Mouse (Mus musculus) CH12.LX (cell line): ENCODE results near the gene Hnf1a. TPM values are rescaled to one million over a fixed set of nuclear protein-coding genes. Genes with fewer than 3 reads are reported as not detected.
A peak's percentile ranks its signal among the peaks of the same experiment; 100 is the strongest.

Experiments used
- DNase-seq: peaks from one replicate; pipeline ENCODE4 v3.0.0-alpha.2; 2013; ENCODE audit errors: extremely low read depth
- H3K27ac ChIP-seq: 2 replicates; pipeline ENCODE4 v1.5.1; 2012; ENCODE audit warnings: low read depth, mild to moderate bottlenecking, control low read depth, moderate library complexity; ENCODE audit not compliant: insufficient read depth
- H3K27me3 ChIP-seq: replicated peaks from 2 replicates; pipeline ENCODE3; 2012; ENCODE audit warnings: inconsistent platforms
- H3K36me3 ChIP-seq, 2 experiments: replicated peaks in 1 of 2; 2 replicates each; pipeline versions ENCODE3 to v1.6.1; 2012; ENCODE audit warnings: inconsistent platforms in 1 of 2, low read length in 1 of 2, mild to moderate bottlenecking in 1 of 2, mixed read lengths in 1 of 2, moderate library complexity in 1 of 2; ENCODE audit not compliant: control insufficient read depth in 1 of 2, insufficient read depth in 1 of 2
- H3K4me1 ChIP-seq, 2 experiments: 2 replicates each; pipeline ENCODE4 v1.6.1; 2012; ENCODE audit warnings: inconsistent platforms in 1 of 2, moderate library complexity in 1 of 2; ENCODE audit not compliant: insufficient read depth in 2 of 2, control insufficient read depth in 1 of 2
- H3K4me2 ChIP-seq: 2 replicates; pipeline ENCODE4 v1.6.1; 2012; ENCODE audit warnings: low read depth, mild to moderate bottlenecking, control low read depth; ENCODE audit not compliant: poor library complexity, insufficient read depth, severe bottlenecking
- H3K4me3 ChIP-seq, 3 experiments: fragments of 150-350 bp in 1 of 3; sonication (generic) in 1 of 3; replicated peaks in 1 of 3; 2 replicates each; pipeline versions ENCODE3 to v1.5.1; 2011 to 2012; ENCODE audit warnings: low read depth in 2 of 3, low read length in 2 of 3, mild to moderate bottlenecking in 2 of 3, moderate library complexity in 2 of 3, control low read depth in 1 of 3, improper control_type of control experiment in 1 of 3, inconsistent platforms in 1 of 3, mixed read lengths in 1 of 3; ENCODE audit not compliant: poor library complexity in 1 of 3
- H3K79me2 ChIP-seq: replicated peaks from 2 replicates; pipeline ENCODE4 v1.6.1; 2012; ENCODE audit warnings: mild to moderate bottlenecking, moderate library complexity; ENCODE audit not compliant: control insufficient read depth, poor library complexity, insufficient read depth, severe bottlenecking; ENCODE audit errors: extremely low read depth
- H3K9ac ChIP-seq: 2 replicates; pipeline ENCODE4 v1.6.1; 2012; ENCODE audit warnings: low read depth, mild to moderate bottlenecking, control low read depth, moderate library complexity; ENCODE audit not compliant: insufficient read depth
- H3K9me3 ChIP-seq: replicated peaks from 2 replicates; pipeline ENCODE3; 2012; ENCODE audit warnings: low read length, inconsistent platforms, mixed read lengths
- BHLHE40 ChIP-seq: IDR thresholded peaks from 2 replicates; pipeline ENCODE4 v1.6.1; 2011; ENCODE audit warnings: mild to moderate bottlenecking, low read depth, low read length, improper control_type of control experiment
- CHD1 ChIP-seq: IDR thresholded peaks from 2 replicates; pipeline ENCODE4 v1.6.1; 2012; ENCODE audit warnings: low read depth, low read length, improper control_type of control experiment, inconsistent platforms
- CTCF ChIP-seq, 2 experiments: IDR thresholded peaks in 1 of 2; conservative IDR thresholded peaks in 1 of 2; 2 replicates each; pipeline ENCODE4 v1.5.1; 2011 to 2012; ENCODE audit warnings: low read depth in 2 of 2, low read length in 2 of 2, improper control_type of control experiment in 1 of 2, inconsistent platforms in 1 of 2, mild to moderate bottlenecking in 1 of 2, moderate library complexity in 1 of 2
- ETS1 ChIP-seq: conservative IDR thresholded peaks from 2 replicates; pipeline ENCODE4 v1.6.1; 2012; ENCODE audit warnings: low read depth, mild to moderate bottlenecking, inconsistent platforms, low read length, improper control_type of control experiment, moderate library complexity
- GABPA ChIP-seq: IDR thresholded peaks from 2 replicates; pipeline ENCODE4 v1.6.1; 2012; ENCODE audit warnings: low read depth, low read length, improper control_type of control experiment, inconsistent platforms; ENCODE audit not compliant: insufficient replicate concordance
- HCFC1 ChIP-seq: IDR thresholded peaks from 2 replicates; pipeline ENCODE4 v1.6.1; 2012; ENCODE audit warnings: low read depth, mild to moderate bottlenecking, inconsistent platforms, low read length, improper control_type of control experiment
- IRF4 ChIP-seq: IDR thresholded peaks from 2 replicates; pipeline ENCODE4 v1.6.1; 2014; ENCODE audit warnings: low read depth, mild to moderate bottlenecking, inconsistent platforms, low read length, improper control_type of control experiment
- JUND ChIP-seq: conservative IDR thresholded peaks from 2 replicates; pipeline ENCODE4 v1.6.1; 2011; ENCODE audit warnings: low read depth, low read length, improper control_type of control experiment
- KAT2A ChIP-seq: IDR thresholded peaks from 2 replicates; pipeline ENCODE4 v1.6.1; 2012; ENCODE audit warnings: low read length, improper control_type of control experiment, inconsistent platforms; ENCODE audit not compliant: insufficient replicate concordance
- MAX ChIP-seq: IDR thresholded peaks from 2 replicates; pipeline ENCODE4 v1.6.1; 2011; ENCODE audit warnings: low read length, improper control_type of control experiment
- MEF2A ChIP-seq: IDR thresholded peaks from 2 replicates; pipeline ENCODE4 v1.6.1; 2014; ENCODE audit warnings: low read depth, mild to moderate bottlenecking, inconsistent platforms, low read length, improper control_type of control experiment, borderline replicate concordance
- MXI1 ChIP-seq: IDR thresholded peaks from 2 replicates; pipeline ENCODE4 v1.6.1; 2011; ENCODE audit warnings: mild to moderate bottlenecking, low read depth, low read length, improper control_type of control experiment
- MYC ChIP-seq: IDR thresholded peaks from 2 replicates; pipeline ENCODE4 v1.6.1; 2011; ENCODE audit warnings: low read depth, mild to moderate bottlenecking, improper control_type of control experiment, low read length
- POLR2A ChIP-seq: IDR thresholded peaks from 2 replicates; pipeline ENCODE4 v1.6.1; 2011; ENCODE audit warnings: low read depth, mild to moderate bottlenecking, improper control_type of control experiment, low read length
- POLR2AphosphoS2 ChIP-seq: IDR thresholded peaks from 2 replicates; pipeline ENCODE4 v1.6.1; 2011; ENCODE audit warnings: low read depth, low read length, improper control_type of control experiment
- RAD21 ChIP-seq: IDR thresholded peaks from 2 replicates; pipeline ENCODE4 v1.6.1; 2011; ENCODE audit warnings: low read depth, mild to moderate bottlenecking, low read length, improper control_type of control experiment, moderate library complexity
- RCOR1 ChIP-seq: conservative IDR thresholded peaks from 2 replicates; pipeline ENCODE4 v1.6.1; 2012; ENCODE audit warnings: low read depth, mild to moderate bottlenecking, inconsistent platforms, low read length, improper control_type of control experiment
- SIN3A ChIP-seq: IDR thresholded peaks from 2 replicates; pipeline ENCODE4 v1.6.1; 2012; ENCODE audit warnings: low read length, improper control_type of control experiment, inconsistent platforms
- SMC3 ChIP-seq: IDR thresholded peaks from 2 replicates; pipeline ENCODE4 v1.6.1; 2011; ENCODE audit warnings: low read depth, low read length, improper control_type of control experiment
- TBP ChIP-seq: conservative IDR thresholded peaks from 2 replicates; pipeline ENCODE4 v1.6.1; 2011; ENCODE audit warnings: low read depth, low read length, improper control_type of control experiment
- ZMIZ1 ChIP-seq: IDR thresholded peaks from 2 replicates; pipeline ENCODE4 v1.6.1; 2012; ENCODE audit warnings: low read depth, mild to moderate bottlenecking, inconsistent platforms, low read length, improper control_type of control experiment
- ZNF384 ChIP-seq: IDR thresholded peaks from 2 replicates; pipeline ENCODE4 v1.6.1; 2012; ENCODE audit warnings: low read depth, low read length, improper control_type of control experiment, inconsistent platforms
- dilution Hi-C: fragments of 300-500 bp; cut with MboI; formaldehyde crosslinking; loops from 2 replicates; pipeline ENCODE4 v1.14.3; 2020; ENCODE audit warnings: low sequenced_read_pairs; ENCODE audit not compliant: extremely low pct_unique_long_range_greater_than_20kb, extremely low pct_ligation_motif_present
- in situ Hi-C: fragments of 300-500 bp; cut with MboI; formaldehyde crosslinking; loops from 3 replicates; pipeline ENCODE4 v1.14.3; 2019; ENCODE audit warnings: low sequenced_read_pairs, low pct_ligation_motif_present, low pct_unique_long_range_greater_than_20kb, mixed read lengths
- polyA plus RNA-seq: library from polyadenylated mRNA; unstranded; fragments of >175 nt; gene quantifications from 2 replicates; pipeline ENCODE4 v1.2.1, GENCODE M21; 2012; ENCODE audit warnings: low read depth; ENCODE audit not compliant: insufficient read length
- total RNA-seq, 2 experiments: library from RNA; depleted of rRNA; stranded (reverse); fragments of 300-350 nt in 1 of 2; fragments of >200 nt in 1 of 2; gene quantifications; 2 replicates each; pipeline ENCODE4 v1.2.3; 2012 to 2014

Hnf1a gene
- total and polyA plus RNA-seq, 3 experiments: not detected

DNA sequence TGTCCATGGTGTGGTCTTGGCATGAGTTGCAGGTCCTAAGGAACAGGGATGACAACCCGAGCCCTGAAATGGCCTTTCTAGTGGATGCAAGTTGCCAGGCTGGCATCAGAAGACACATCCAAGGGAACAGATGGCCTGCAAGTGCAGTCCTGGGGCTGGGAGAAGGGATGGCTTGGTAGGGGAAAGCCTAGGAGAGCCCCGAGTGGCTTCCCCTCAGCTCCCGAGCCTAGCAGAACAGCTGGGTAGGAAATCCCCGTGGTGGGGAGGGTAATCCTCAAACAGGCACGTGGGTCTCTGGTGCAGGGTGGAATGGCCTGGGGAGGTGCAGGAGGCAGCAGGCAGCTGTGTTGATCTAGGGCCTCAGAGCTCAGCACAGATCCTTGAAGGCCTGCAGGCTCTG, 21.6 kb downstream of the Hnf1a start:
- DNase-seq: no peak
- TF ChIP-seq MXI1: no peak
- TF ChIP-seq BHLHE40: peak; percentile 41
- Histone ChIP-seq H3K4me3 (no peak overlapping the region), H3K9me3 (no peaks in the 10 kb centered on the region), H3K36me3 (peaks cover 44 to 67% of the 10 kb centered on the region in 2 experiments), H3K27ac (no peak overlapping the region), H3K9ac (no peak overlapping the region), H3K79me2 (no peaks in the 10 kb centered on the region), H3K4me2 (no peak overlapping the region), H3K4me1 (peaks cover 5 to 29% of the 10 kb centered on the region in 2 experiments; a peak in 3 of 4 replicates), H3K27me3 (no peaks in the 10 kb centered on the region)
- in situ Hi-C loops (no loop called here), dilution Hi-C loops (no loop called here)

DNA sequence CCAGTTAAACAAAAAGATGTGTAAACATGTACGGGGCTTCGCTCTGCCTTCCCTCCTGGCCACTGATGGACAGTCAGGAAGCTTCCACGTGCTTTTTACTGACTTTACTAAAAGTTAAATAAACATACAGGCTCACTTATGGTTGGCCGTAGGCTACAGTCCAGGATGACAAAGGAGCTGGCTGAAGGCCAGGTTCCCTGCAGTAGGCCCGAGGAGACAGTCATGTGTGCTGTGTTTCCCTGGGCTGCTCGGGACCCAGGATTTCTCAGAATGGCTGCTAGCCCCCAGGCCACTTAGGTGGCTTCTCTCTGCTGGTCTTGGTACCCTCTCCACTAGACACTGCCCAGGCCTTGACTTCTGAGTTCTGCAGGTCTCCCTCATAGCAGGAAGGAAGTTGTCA, 22.0 kb downstream of the Hnf1a start:
- H3K79me2 ChIP-seq: peaks cover 3% of the 10 kb centered on the region; the same call in 1 of the 2 replicates

DNA sequence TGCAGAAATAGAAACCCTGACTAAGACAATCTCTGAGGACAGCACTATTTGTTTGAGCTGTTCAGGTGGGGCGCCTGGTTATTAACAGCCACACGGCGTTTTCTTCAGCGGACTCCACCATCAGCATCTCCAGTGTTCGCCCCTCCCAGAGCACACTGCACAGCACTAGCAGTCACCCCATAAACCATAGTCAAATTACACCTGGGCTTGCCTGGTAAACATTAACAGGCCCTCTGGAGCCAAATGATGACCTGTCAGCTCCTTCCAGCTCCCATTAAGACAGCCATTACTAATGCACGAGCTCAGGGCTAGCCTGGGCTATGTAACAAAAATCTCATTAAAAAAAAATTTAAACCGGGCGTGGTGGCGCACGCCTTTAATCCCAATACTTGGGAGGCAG, 25.8 kb downstream of the Hnf1a start:
- no peak overlapping the region for H3K27ac ChIP-seq
- dilution Hi-C loops (no loop called here), in situ Hi-C loops (no loop called here)
- H3K9ac ChIP-seq: no peak overlapping the region
- peaks cover 45 to 56% of the 10 kb centered on the region in 2 experiments for H3K36me3 ChIP-seq
- TF ChIP-seq CTCF (conservative IDR thresholded peaks at IDR 0.05 in 1 of 2, IDR thresholded peaks at IDR 0.05 in 1 of 2; ENCODE audit: low read depth in 2 of 2, low read length in 2 of 2): no peak
- TF ChIP-seq MXI1: no peak
- no peak for TF ChIP-seq POLR2AphosphoS2
- TF ChIP-seq MYC: no peak
- no peak for TF ChIP-seq MEF2A
- no peak for TF ChIP-seq ETS1
- no peak for TF ChIP-seq HCFC1
- no peak for TF ChIP-seq IRF4
- TF ChIP-seq MAX: no peak
- no peak for TF ChIP-seq POLR2A
- no peak for TF ChIP-seq ZMIZ1
- DNase-seq: no peak
- peaks cover 7% of the 10 kb centered on the region for H3K79me2 ChIP-seq
- H3K4me1 ChIP-seq: peaks cover 9 to 43% of the 10 kb centered on the region in 2 experiments; a peak in 3 of 4 replicates
- no peaks in the 10 kb centered on the region for H3K27me3 ChIP-seq
- no peaks in the 10 kb centered on the region for H3K9me3 ChIP-seq
- H3K4me3 ChIP-seq: no peak overlapping the region
- no peak overlapping the region for H3K4me2 ChIP-seq

More for the DNA sequence above, 22.0 kb downstream of the Hnf1a start:
- no peak for TF ChIP-seq JUND
- no peak for TF ChIP-seq ZMIZ1
- TF ChIP-seq RCOR1: no peak
- TF ChIP-seq ETS1: no peak
- no peak for TF ChIP-seq SMC3
- no peak for TF ChIP-seq CHD1
- no peak for TF ChIP-seq MXI1
- no peak for TF ChIP-seq MEF2A
- TF ChIP-seq POLR2AphosphoS2: no peak
- no peak for TF ChIP-seq GABPA
- no peak for TF ChIP-seq MAX
- TF ChIP-seq TBP: no peak
- TF ChIP-seq SIN3A: no peak
- TF ChIP-seq KAT2A: no peak
- TF ChIP-seq ZNF384: no peak
- TF ChIP-seq RAD21: no peak
- H3K4me2 ChIP-seq: no peak overlapping the region
- H3K27me3 ChIP-seq: no peaks in the 10 kb centered on the region
- H3K9me3 ChIP-seq: no peaks in the 10 kb centered on the region
- dilution Hi-C loops (no loop called here), in situ Hi-C loops (no loop called here)
- H3K4me1 ChIP-seq: peaks cover 6 to 32% of the 10 kb centered on the region in 2 experiments; a peak in 3 of 4 replicates
- H3K4me3 ChIP-seq: no peak overlapping the region
- H3K9ac ChIP-seq: no peak overlapping the region
- no peak for DNase-seq
- peaks cover 44 to 70% of the 10 kb centered on the region in 2 experiments for H3K36me3 ChIP-seq
- H3K27ac ChIP-seq: no peak overlapping the region
